Mouse (Mus musculus) effector memory CD4-positive, alpha-beta T cell, adult 7 months (primary cell): ENCODE results near the gene Olfml2a. TPM values are rescaled to one million over a fixed set of nuclear protein-coding genes. Genes with fewer than 3 reads are reported as not detected.

Experiments used
- polyA plus RNA-seq: library from polyadenylated mRNA; unstranded; fragments of 100-300 nt; shearing (Covaris generic); gene quantifications from one replicate; pipeline ENCODE4 v1.2.1, GENCODE M21; 2017

Olfml2a gene
- 0.27 TPM for polyA plus RNA-seq

GRCm38 (mm10) chr2:38931851-38932667 is at the start of gene Olfml2a:
TSS of gene Olfml2a (plus strand) at chr2:38931978.

DNA sequence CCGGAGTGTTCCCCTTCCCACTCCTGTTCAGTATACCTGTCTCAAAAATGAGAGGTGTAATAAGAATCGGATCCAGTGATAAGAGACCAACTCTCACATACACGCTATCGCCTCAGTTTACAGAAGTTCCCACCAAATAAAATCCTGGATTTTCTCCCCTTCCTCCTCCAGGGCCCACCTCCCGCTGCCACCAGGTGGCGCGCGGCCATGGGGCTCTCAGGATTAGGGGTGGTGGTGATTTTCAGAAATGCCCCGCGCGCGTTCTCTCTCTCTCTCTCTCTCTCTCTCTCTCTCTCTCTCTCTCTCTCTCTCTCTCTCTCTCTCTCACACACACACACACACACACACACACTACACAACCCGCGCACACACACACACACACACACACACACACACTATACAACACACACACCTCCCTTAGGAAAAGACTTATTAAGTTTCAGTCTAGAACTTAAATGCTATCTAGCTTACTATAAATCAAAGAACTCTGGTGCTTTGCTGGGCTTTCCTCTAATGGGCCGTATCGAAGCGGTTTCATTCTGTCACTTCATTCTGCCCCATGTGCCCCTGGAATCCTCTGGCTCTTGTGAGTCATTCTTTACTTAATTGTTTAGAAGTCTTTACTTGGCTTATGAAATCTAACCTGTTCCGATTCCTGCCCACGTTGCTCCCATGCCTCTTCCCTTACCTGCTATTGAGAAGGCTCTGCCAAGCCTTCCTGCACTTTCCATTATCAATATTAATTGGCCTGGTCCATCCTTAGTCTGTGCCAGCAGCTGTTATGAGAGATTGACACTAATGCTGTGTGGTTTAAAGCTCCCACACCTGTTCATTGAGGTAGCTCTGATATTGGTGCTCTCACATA is 4.4 kb upstream of the Olfml2a start, which contains the start of gene Nr6a1:
TSS of gene Nr6a1 (minus strand) at position 574 of the 865 bp plus-strand sequence.

GRCm38 (mm10) chr2:38997386-38998374 is 65.9 kb downstream of the Olfml2a start, which contains the start of gene Wdr38:
TSS of gene Wdr38 (plus strand) at chr2:38997476.

GRCm38 (mm10) chr2:39004880-39005435 is 73.2 kb downstream of the Olfml2a start, which contains the start of gene Arpc5l:
TSS of gene Arpc5l (plus strand) at chr2:39005348.

GRCm38 (mm10) chr2:39005574-39006079 is 73.8 kb downstream of the Olfml2a start, which contains the start of gene Rpl35:
TSS of gene Rpl35 (minus strand) at chr2:39005624.

Other genes with a start within 250 kb of the Olfml2a start
- gene Nr5a1, start 217.4 kb upstream of the Olfml2a start, polyA plus RNA-seq: 0.21 TPM
- 0.84 TPM for gene Nr6a1, start 4.3 kb upstream of the Olfml2a start, polyA plus RNA-seq
- 1.4 TPM for gene Wdr38, start 65.5 kb downstream of the Olfml2a start, polyA plus RNA-seq
- 85.1 TPM for gene Arpc5l, start 73.4 kb downstream of the Olfml2a start, polyA plus RNA-seq
- gene Rpl35, start 73.6 kb downstream of the Olfml2a start, polyA plus RNA-seq: 451 TPM
- gene Golga1, start 133.6 kb downstream of the Olfml2a start, polyA plus RNA-seq: 16.7 TPM